Mouse (Mus musculus): Measurements from ENCODE around the gene Abcc2. TPM values are rescaled to one million over a fixed set of nuclear protein-coding genes. Genes with fewer than 3 reads are reported as not detected.

The Abcc2 gene
- polyA plus RNA-seq, 1 experiment from 2014 or later: 0.12 TPM

- Histone ChIP-seq H3K9me3 (no peaks in the 10 kb centered on the region), H3K4me2 (no peak overlapping the region), H3K4me3 (no peak overlapping the region), H3K4me1 (replicated peaks) (no peaks in the 10 kb centered on the region), H3K27ac (replicated peaks) (no peak overlapping the region), H3K27me3 (no peaks in the 10 kb centered on the region), H3K9ac (no peak overlapping the region), H3K36me3 (no peaks in the 10 kb centered on the region)
- WGBS: 85% methylated on average over 13 of the region's 13 CpGs
- ATAC-seq (ENCODE audit: low FRiP score, low read depth): no peak
Measured at GRCm38 (mm10) chr19:43786249-43787026, 4.4 kb downstream of the Abcc2 start.

- WGBS: 93% methylated on average over 7 of the region's 7 CpGs
Measured at GRCm38 (mm10) chr19:43789817-43790216, 7.8 kb downstream of the Abcc2 start.

GRCm38 (mm10) chr19:43792537-43792936, 10.5 kb downstream of the Abcc2 start:
- no peaks in the 10 kb centered on the region for H3K27me3 ChIP-seq
- H3K27ac ChIP-seq (replicated peaks): no peak overlapping the region
- no peaks in the 10 kb centered on the region for H3K9me3 ChIP-seq
- no peak overlapping the region for H3K9ac ChIP-seq
- no peak overlapping the region for H3K4me3 ChIP-seq
- H3K4me1 ChIP-seq (replicated peaks): no peaks in the 10 kb centered on the region
- ATAC-seq (ENCODE audit: low FRiP score, low read depth): no peak
- H3K36me3 ChIP-seq: no peaks in the 10 kb centered on the region
- 91% methylated on average over 4 of the region's 4 CpGs for WGBS
- H3K4me2 ChIP-seq: no peak overlapping the region

More at GRCm38 (mm10) chr19:43789817-43790216, 7.8 kb downstream of the Abcc2 start:
- no peak overlapping the region for H3K4me2 ChIP-seq
- no peak overlapping the region for H3K4me3 ChIP-seq
- no peaks in the 10 kb centered on the region for H3K4me1 ChIP-seq (replicated peaks)
- H3K36me3 ChIP-seq: no peaks in the 10 kb centered on the region
- no peaks in the 10 kb centered on the region for H3K9me3 ChIP-seq
- no peak overlapping the region for H3K27ac ChIP-seq (replicated peaks)
- no peak overlapping the region for H3K9ac ChIP-seq
- ATAC-seq (ENCODE audit: low FRiP score, low read depth): no peak
- no peaks in the 10 kb centered on the region for H3K27me3 ChIP-seq

GRCm38 (mm10) chr19:43793951-43794350, 12.0 kb downstream of the Abcc2 start:
- no peaks in the 10 kb centered on the region for H3K9me3 ChIP-seq
- no peak overlapping the region for H3K9ac ChIP-seq
- H3K4me2 ChIP-seq: no peak overlapping the region
- H3K4me3 ChIP-seq: no peak overlapping the region
- H3K36me3 ChIP-seq: no peaks in the 10 kb centered on the region
- H3K27me3 ChIP-seq: no peaks in the 10 kb centered on the region
- no peak for ATAC-seq (ENCODE audit: low FRiP score, low read depth)
- no peaks in the 10 kb centered on the region for H3K4me1 ChIP-seq (replicated peaks)
- WGBS: 98% methylated on average over 1 of the region's 1 CpGs
- H3K27ac ChIP-seq (replicated peaks): no peak overlapping the region

- WGBS: 81% methylated on average over 8 of the region's 8 CpGs
- Histone ChIP-seq H3K4me2 (no peak overlapping the region), H3K4me3 (no peak overlapping the region), H3K9ac (no peak overlapping the region), H3K27me3 (no peaks in the 10 kb centered on the region), H3K36me3 (no peaks in the 10 kb centered on the region), H3K4me1 (replicated peaks) (no peaks in the 10 kb centered on the region), H3K27ac (replicated peaks) (no peak overlapping the region), H3K9me3 (no peaks in the 10 kb centered on the region)
- ATAC-seq (ENCODE audit: low FRiP score, low read depth): no peak
Measured at GRCm38 (mm10) chr19:43795511-43795910, 13.5 kb downstream of the Abcc2 start.

- Histone ChIP-seq H3K27ac (replicated peaks) (no peak overlapping the region), H3K36me3 (no peaks in the 10 kb centered on the region), H3K4me3 (no peak overlapping the region), H3K27me3 (no peaks in the 10 kb centered on the region), H3K4me2 (no peak overlapping the region), H3K9ac (no peak overlapping the region), H3K4me1 (replicated peaks) (no peaks in the 10 kb centered on the region), H3K9me3 (no peaks in the 10 kb centered on the region)
- 78% methylated on average over 5 of the region's 5 CpGs for WGBS
- no peak for ATAC-seq (ENCODE audit: low FRiP score, low read depth)
Measured at GRCm38 (mm10) chr19:43797216-43797615, 15.2 kb downstream of the Abcc2 start.

- Histone ChIP-seq H3K4me3 (no peak overlapping the region), H3K27me3 (no peaks in the 10 kb centered on the region), H3K4me1 (replicated peaks) (no peaks in the 10 kb centered on the region), H3K4me2 (no peak overlapping the region), H3K36me3 (no peaks in the 10 kb centered on the region), H3K9me3 (no peaks in the 10 kb centered on the region), H3K27ac (replicated peaks) (no peak overlapping the region), H3K9ac (no peak overlapping the region)
- ATAC-seq (ENCODE audit: low FRiP score, low read depth): no peak
- WGBS: 83% methylated on average over 9 of the region's 9 CpGs
Measured at GRCm38 (mm10) chr19:43801427-43802051, 19.5 kb downstream of the Abcc2 start.

- H3K4me1 ChIP-seq (replicated peaks): no peaks in the 10 kb centered on the region
- H3K4me3 ChIP-seq: no peak overlapping the region
- no peak overlapping the region for H3K27ac ChIP-seq (replicated peaks)
- no peak overlapping the region for H3K4me2 ChIP-seq
- no peak for ATAC-seq (ENCODE audit: low FRiP score, low read depth)
- no peak overlapping the region for H3K9ac ChIP-seq
- H3K9me3 ChIP-seq: no peaks in the 10 kb centered on the region
- no peaks in the 10 kb centered on the region for H3K27me3 ChIP-seq
- no peaks in the 10 kb centered on the region for H3K36me3 ChIP-seq
- 85% methylated on average over 10 of the region's 10 CpGs for WGBS
Measured at GRCm38 (mm10) chr19:43803866-43804265, 21.9 kb downstream of the Abcc2 start.

- no peaks in the 10 kb centered on the region for H3K27me3 ChIP-seq
- H3K9me3 ChIP-seq: no peaks in the 10 kb centered on the region
- no peak overlapping the region for H3K27ac ChIP-seq (replicated peaks)
- no peaks in the 10 kb centered on the region for H3K4me1 ChIP-seq (replicated peaks)
- no peak overlapping the region for H3K4me3 ChIP-seq
- ATAC-seq (ENCODE audit: low FRiP score, low read depth): no peak
- H3K4me2 ChIP-seq: no peak overlapping the region
- 38% methylated on average over 4 of the region's 4 CpGs for WGBS
- H3K36me3 ChIP-seq: no peaks in the 10 kb centered on the region
- H3K9ac ChIP-seq: no peak overlapping the region
Measured at GRCm38 (mm10) chr19:43809331-43809730, 27.3 kb downstream of the Abcc2 start.

- H3K4me1 ChIP-seq (replicated peaks): no peaks in the 10 kb centered on the region
- no peaks in the 10 kb centered on the region for H3K27me3 ChIP-seq
- ATAC-seq (ENCODE audit: low FRiP score, low read depth): no peak
- WGBS: 97% methylated on average over 4 of the region's 4 CpGs
- H3K36me3 ChIP-seq: no peaks in the 10 kb centered on the region
- no peak overlapping the region for H3K4me2 ChIP-seq
- H3K4me3 ChIP-seq: no peak overlapping the region
- no peaks in the 10 kb centered on the region for H3K9me3 ChIP-seq
- H3K9ac ChIP-seq: no peak overlapping the region
- H3K27ac ChIP-seq (replicated peaks): no peak overlapping the region
Measured at GRCm38 (mm10) chr19:43811419-43811818, 29.4 kb downstream of the Abcc2 start.

- no peak for ATAC-seq (ENCODE audit: low FRiP score, low read depth)
- H3K27me3 ChIP-seq: no peaks in the 10 kb centered on the region
- 91% methylated on average over 10 of the region's 10 CpGs for WGBS
- H3K36me3 ChIP-seq: no peaks in the 10 kb centered on the region
- H3K4me3 ChIP-seq: no peak overlapping the region
- no peak overlapping the region for H3K4me2 ChIP-seq
- no peaks in the 10 kb centered on the region for H3K9me3 ChIP-seq
- H3K27ac ChIP-seq (replicated peaks): no peak overlapping the region
- H3K4me1 ChIP-seq (replicated peaks): no peaks in the 10 kb centered on the region
- no peak overlapping the region for H3K9ac ChIP-seq
Measured at GRCm38 (mm10) chr19:43813315-43813714, 31.3 kb downstream of the Abcc2 start.

- no peaks in the 10 kb centered on the region for H3K27me3 ChIP-seq
- no peak for ATAC-seq (ENCODE audit: low FRiP score, low read depth)
Measured at GRCm38 (mm10) chr19:43815661-43816414, 33.8 kb downstream of the Abcc2 start.

More at GRCm38 (mm10) chr19:43815661-43816414, 33.8 kb downstream of the Abcc2 start:
- no peak overlapping the region for H3K4me2 ChIP-seq
- no peaks in the 10 kb centered on the region for H3K9me3 ChIP-seq
- no peaks in the 10 kb centered on the region for H3K4me1 ChIP-seq (replicated peaks)
- no peak overlapping the region for H3K4me3 ChIP-seq
- no peak overlapping the region for H3K9ac ChIP-seq
- H3K36me3 ChIP-seq: no peaks in the 10 kb centered on the region
- WGBS: 69% methylated on average over 14 of the region's 14 CpGs
- no peak overlapping the region for H3K27ac ChIP-seq (replicated peaks)
